Mouse (Mus musculus) kidney, postnatal 0 days (tissue): ENCODE data around the gene Psg16. TPM values are rescaled to one million over a fixed set of nuclear protein-coding genes. Genes with fewer than 3 reads are reported as not detected.

ENCODE experiments used
- ATAC-seq: fragments of 200-750 bp; cut with Nextera tagmentation; replicated peaks from 2 replicates; pipeline ENCODE4 v1.8.0; 2017; ENCODE audit warnings: low read depth, moderate number of reproducible peaks, moderate TSS enrichment, moderate library complexity; ENCODE audit not compliant: low FRiP score
- DNase-seq: peaks from one replicate; pipeline ENCODE4 v3.0.0-alpha.2; 2016; ENCODE audit warnings: low spot score
- H3K27ac ChIP-seq: fragments of 300-500 bp; sonication (generic); 2 replicates; pipeline ENCODE4 v1.5.1; 2014; ENCODE audit warnings: mild to moderate bottlenecking
- H3K27me3 ChIP-seq: fragments of 300-500 bp; sonication (generic); 2 replicates; pipeline ENCODE4 v1.6.1; 2014; ENCODE audit warnings: low read length, mixed read lengths; ENCODE audit not compliant: insufficient read depth
- H3K36me3 ChIP-seq: fragments of 300-500 bp; sonication (generic); 2 replicates; pipeline ENCODE4 v1.6.1; 2014; ENCODE audit warnings: low read length, mixed read lengths; ENCODE audit not compliant: insufficient read depth
- H3K4me1 ChIP-seq: fragments of 300-500 bp; sonication (generic); replicated peaks from 2 replicates; pipeline ENCODE4 v1.6.1; 2014; ENCODE audit warnings: antibody characterized with exemption, low read length, mixed read lengths; ENCODE audit not compliant: insufficient read depth
- H3K4me2 ChIP-seq: fragments of 300-500 bp; sonication (generic); 2 replicates; pipeline ENCODE4 v1.6.1; 2014; ENCODE audit warnings: mild to moderate bottlenecking, low read length, moderate library complexity, mixed read lengths
- H3K4me3 ChIP-seq: fragments of 300-500 bp; sonication (generic); replicated peaks from 2 replicates; pipeline ENCODE4 v1.5.1; 2014; ENCODE audit warnings: low read depth, low read length
- H3K9ac ChIP-seq: fragments of 300-500 bp; sonication (generic); 2 replicates; pipeline ENCODE4 v1.6.1; 2014; ENCODE audit warnings: low read depth, low read length
- H3K9me3 ChIP-seq: fragments of 300-500 bp; sonication (generic); replicated peaks from 2 replicates; pipeline ENCODE4 v1.6.1; 2016; ENCODE audit warnings: low read length, inconsistent platforms, mixed read lengths
- CTCF ChIP-seq: IDR thresholded peaks from 2 replicates; pipeline ENCODE4 v1.5.1; 2016; ENCODE audit warnings: antibody characterized with exemption, low read depth, mild to moderate bottlenecking, moderate library complexity
- WGBS: fragments of 180-500 bp; shearing (Covaris S2); extraction: QIAGEN DNeasy Blood & Tissue Kit; methylation state at CpG from one replicate; pipeline ENCODE4 v1.1.7; 2014; 5-methylcytosine and 5-hydroxymethylcytosine counted together
- polyA plus RNA-seq: library from polyadenylated mRNA; unstranded; fragments of >200 nt; fragmentation: Nextera tagmentation; extraction: Ambion mirVana; gene quantifications from 2 replicates; pipeline ENCODE4 v1.2.1, GENCODE M21; 2015

Psg16 gene
- polyA plus RNA-seq: 0.07 TPM in 1 of 2 replicates, not detected in the other

- no peak within 1 kb of the TSS for H3K4me3 ChIP-seq
- no peak within 1 kb of the TSS for H3K9ac ChIP-seq
- H3K27ac ChIP-seq: no peak within 1 kb of the TSS
- 66% methylated on average over 23 of the region's 23 CpGs for WGBS
- no peaks in the 10 kb centered on the region for H3K27me3 ChIP-seq
- TF ChIP-seq CTCF: peak; percentile 94
- H3K9me3 ChIP-seq: no peaks in the 10 kb centered on the region
- H3K36me3 ChIP-seq: no peaks in the 10 kb centered on the region
- DNase-seq: peak; percentile 77
- H3K4me1 ChIP-seq: no peaks in the 10 kb centered on the region
- H3K4me2 ChIP-seq: no peak within 1 kb of the TSS
- peak; percentile 76; the same call in 1 of the 2 replicates for ATAC-seq
These were observed at the start of gene Psg16 for GRCm38 (mm10) chr7:17073904-17074615. Gene Psg16, plus strand, starts transcription at chr7:17074040.

- peak overlapping the region; percentile 6; the same call in 1 of the 2 replicates for H3K4me2 ChIP-seq
- DNase-seq (no peak), ATAC-seq (no peak)
- 0 out of 2 replicates have a peak overlapping the region, but pooled peaks have one; percentile 36 for H3K9ac ChIP-seq
- H3K4me1 ChIP-seq: peaks cover 31% of the 10 kb centered on the region
- peak overlapping the region; percentile 76 for H3K27ac ChIP-seq
- TF ChIP-seq CTCF: no peak
- 0 out of 2 replicates have a peak, but pooled peaks cover 15% of the 10 kb centered on the region for H3K36me3 ChIP-seq
- H3K27me3 ChIP-seq: no peaks in the 10 kb centered on the region
- no peaks in the 10 kb centered on the region for H3K9me3 ChIP-seq
- 65% methylated on average over 6 of the region's 6 CpGs for WGBS
- H3K4me3 ChIP-seq: no peak overlapping the region
These were observed 49.7 kb upstream of the Psg16 start for GRCm38 (mm10) chr7:17024141-17024540.

- Histone ChIP-seq H3K36me3 (0 out of 2 replicates have a peak, but pooled peaks cover 15% of the 10 kb centered on the region), H3K27ac (peak overlapping the region; percentile 76), H3K9me3 (no peaks in the 10 kb centered on the region), H3K9ac (0 out of 2 replicates have a peak overlapping the region, but pooled peaks have one; percentile 5), H3K27me3 (no peaks in the 10 kb centered on the region), H3K4me1 (peaks cover 31% of the 10 kb centered on the region), H3K4me3 (no peak overlapping the region), H3K4me2 (peak overlapping the region; percentile 9; the same call in 1 of the 2 replicates)
- peak; percentile 38 for DNase-seq
- WGBS: 59% methylated on average over 10 of the region's 10 CpGs
- ATAC-seq: no peak
- no peak for TF ChIP-seq CTCF
These were observed 48.9 kb upstream of the Psg16 start for GRCm38 (mm10) chr7:17024814-17025504.

- Histone ChIP-seq H3K27ac (peak overlapping the region; percentile 76; the same call in 1 of the 2 replicates), H3K36me3 (0 out of 2 replicates have a peak, but pooled peaks cover 15% of the 10 kb centered on the region), H3K9ac (0 out of 2 replicates have a peak overlapping the region, but pooled peaks have one; percentile 5), H3K27me3 (no peaks in the 10 kb centered on the region), H3K4me2 (peak overlapping the region; percentile 52; the same call in 1 of the 2 replicates), H3K4me3 (no peak overlapping the region), H3K4me1 (peaks cover 31% of the 10 kb centered on the region), H3K9me3 (no peaks in the 10 kb centered on the region)
- ATAC-seq: no peak
- TF ChIP-seq CTCF: no peak
- DNase-seq: no peak
- 39% methylated on average over 4 of the region's 4 CpGs for WGBS
These were observed 48.3 kb upstream of the Psg16 start for GRCm38 (mm10) chr7:17025505-17025894.

- peak overlapping the region; percentile 52 for H3K4me2 ChIP-seq
- H3K27me3 ChIP-seq: no peaks in the 10 kb centered on the region
- TF ChIP-seq CTCF: no peak
- no peak overlapping the region for H3K4me3 ChIP-seq
- H3K27ac ChIP-seq: peak overlapping the region; percentile 76; the same call in 1 of the 2 replicates
- no peaks in the 10 kb centered on the region for H3K9me3 ChIP-seq
- H3K4me1 ChIP-seq: peaks cover 31% of the 10 kb centered on the region
- WGBS: 53% methylated on average over 9 of the region's 9 CpGs
- 0 out of 2 replicates have a peak, but pooled peaks cover 15% of the 10 kb centered on the region for H3K36me3 ChIP-seq
- DNase-seq (no peak), ATAC-seq (no peak)
- no peak overlapping the region for H3K9ac ChIP-seq
These were observed 47.8 kb upstream of the Psg16 start for GRCm38 (mm10) chr7:17025896-17026622.
